Mouse (Mus musculus) lung, adult 18-20 months (tissue): ENCODE measurements at regions not wholly inside any gene's neighbourhood (a gene's known extent, or its start where the extent isn't known, plus 50 kb on each side); places are given as distances from the start of the nearest gene placed in this dataset.

Source experiments
- DNase-seq, 2 experiments: peaks; one replicate each; pipeline ENCODE4 v3.0.0; 2022; ENCODE audit warnings: mixed read lengths in 2 of 2

DNA sequence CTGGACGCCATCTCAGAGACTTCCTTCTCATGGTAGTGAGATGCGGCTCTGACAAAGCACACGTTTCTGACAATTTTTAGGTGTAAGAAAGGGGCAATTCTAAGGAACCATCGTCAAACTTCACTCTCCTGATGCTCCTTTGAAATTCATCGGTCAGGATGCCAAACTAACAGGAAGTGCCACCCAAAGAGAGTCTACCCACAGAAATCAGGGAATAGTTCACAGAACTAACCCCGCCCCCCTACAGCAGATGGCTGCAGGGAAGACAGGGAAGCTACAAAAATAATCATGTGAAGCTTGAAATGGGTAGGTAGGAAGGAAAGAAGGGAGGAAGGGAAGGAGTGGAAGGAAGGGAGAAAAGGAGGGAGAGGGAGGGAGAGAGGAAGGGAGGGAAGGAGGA lies 240.1 kb upstream of the Eif4g2 start:
- no peak for DNase-seq

DNA sequence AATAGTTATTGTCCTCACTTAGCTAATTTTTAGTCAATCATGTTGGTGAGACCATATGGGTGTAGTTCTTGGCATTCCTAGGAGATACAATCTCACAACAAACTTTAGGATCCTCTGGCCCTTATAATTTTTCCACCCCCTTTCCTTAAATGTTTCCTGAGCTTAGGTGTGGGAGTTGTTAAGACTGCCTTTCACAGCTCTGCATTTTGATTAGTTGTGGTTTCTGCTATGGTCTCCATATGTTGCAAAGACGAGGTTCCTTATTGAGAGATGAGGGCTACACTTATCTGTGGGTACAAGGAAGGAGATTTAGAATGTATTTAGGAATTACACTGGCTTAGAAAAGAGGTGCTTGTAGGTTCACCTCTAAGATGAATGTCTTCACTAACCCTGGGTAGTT lies 237.1 kb upstream of the Eif4g2 start:
- no peak for DNase-seq

DNA sequence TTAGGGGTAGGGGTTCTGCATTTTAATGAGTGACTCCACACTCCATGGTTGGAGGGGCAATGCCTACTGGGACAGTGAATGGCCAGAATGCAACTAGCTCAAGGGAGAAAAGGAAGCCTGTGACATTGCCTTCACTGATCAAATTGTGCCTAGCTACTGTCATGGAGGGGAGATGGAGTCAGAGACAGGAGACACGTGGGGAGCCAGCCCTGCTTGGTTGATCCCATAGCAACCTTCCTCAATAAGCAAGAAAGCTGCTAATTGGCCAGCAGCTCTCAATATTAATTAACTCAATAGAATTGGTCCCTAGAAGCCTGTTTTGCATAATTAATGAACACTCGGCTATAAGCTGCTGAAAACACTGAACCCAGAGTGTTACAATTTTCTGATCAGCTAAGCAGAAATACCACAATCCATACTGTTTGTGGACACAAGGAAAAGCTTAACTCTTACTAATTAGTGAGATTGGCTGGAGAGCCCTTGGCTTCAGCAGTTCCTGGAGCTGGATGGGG lies 233.7 kb upstream of the Eif4g2 start:
- no peak for DNase-seq

DNA sequence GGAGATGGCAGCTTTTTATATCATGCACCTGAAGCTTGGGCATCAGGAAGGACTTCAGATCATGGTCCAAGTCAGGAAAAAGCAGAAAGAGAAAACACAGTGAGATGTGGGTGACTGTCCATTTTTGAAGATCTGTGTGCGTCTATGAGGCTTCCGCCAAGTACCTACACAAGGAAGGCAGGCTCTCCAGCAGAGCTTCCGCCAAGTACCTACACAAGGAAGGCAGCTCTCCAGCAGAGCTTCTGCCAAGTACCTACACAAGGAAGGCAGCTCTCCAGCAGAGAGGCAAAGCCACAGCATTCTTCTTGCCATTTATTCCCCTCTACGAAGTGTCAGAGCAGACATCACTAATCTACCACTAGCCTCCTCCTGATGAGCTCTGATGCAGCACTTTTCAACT lies 231.1 kb upstream of the Eif4g2 start:
- DNase-seq, result no peak

DNA sequence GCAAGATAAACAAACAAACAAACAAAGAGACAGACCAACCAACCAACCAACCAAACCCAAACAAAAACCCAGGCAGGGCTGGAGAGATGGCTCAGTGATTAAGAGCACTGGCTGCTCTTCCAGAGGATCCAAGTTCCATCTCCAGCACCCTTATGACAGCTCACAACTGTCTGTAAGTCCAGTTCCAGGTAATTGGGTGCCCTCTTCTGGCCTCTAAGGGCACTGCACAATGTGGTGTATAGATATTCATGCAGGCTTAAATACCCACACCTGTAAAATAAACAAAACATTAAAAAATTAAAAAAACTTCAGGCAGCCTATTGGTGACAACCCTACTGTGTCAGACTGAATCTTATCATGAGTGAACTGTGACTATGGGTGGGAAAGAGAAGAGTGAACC lies 222.4 kb upstream of the Eif4g2 start:
- DNase-seq, result no peak

DNA sequence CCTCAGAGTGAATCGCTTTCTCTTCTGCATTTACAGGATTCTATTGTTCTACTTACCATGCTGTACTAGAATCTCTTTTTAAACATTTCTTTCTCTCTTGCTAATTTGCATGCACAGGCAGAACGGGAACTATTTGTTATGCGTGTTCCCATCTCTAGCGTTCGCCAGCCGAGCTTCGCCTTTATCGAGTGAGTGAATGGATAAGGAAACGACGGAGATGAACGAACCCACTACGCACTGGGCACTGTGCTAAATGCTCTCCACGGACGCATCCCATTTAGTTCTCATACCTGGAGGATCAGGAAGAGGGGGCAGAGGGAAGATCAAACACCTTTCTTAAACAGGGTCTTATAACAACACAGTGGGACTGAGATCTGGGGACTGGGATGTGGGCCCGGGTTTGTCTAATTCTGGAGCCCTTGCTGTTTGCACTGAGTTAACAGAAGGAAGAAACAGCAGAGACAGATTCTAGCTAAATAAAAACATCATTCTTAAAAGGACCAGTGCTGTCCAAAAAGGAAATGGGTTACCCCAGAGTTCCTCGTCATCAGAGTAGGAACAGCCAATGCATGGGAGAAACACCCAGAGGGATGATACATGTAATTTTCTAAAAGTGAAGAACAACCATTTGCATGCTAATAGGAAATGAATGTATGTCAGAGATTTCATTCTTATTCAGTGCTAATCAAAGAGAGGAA lies 219.1 kb upstream of the Eif4g2 start:
- DNase-seq, result no peak

DNA sequence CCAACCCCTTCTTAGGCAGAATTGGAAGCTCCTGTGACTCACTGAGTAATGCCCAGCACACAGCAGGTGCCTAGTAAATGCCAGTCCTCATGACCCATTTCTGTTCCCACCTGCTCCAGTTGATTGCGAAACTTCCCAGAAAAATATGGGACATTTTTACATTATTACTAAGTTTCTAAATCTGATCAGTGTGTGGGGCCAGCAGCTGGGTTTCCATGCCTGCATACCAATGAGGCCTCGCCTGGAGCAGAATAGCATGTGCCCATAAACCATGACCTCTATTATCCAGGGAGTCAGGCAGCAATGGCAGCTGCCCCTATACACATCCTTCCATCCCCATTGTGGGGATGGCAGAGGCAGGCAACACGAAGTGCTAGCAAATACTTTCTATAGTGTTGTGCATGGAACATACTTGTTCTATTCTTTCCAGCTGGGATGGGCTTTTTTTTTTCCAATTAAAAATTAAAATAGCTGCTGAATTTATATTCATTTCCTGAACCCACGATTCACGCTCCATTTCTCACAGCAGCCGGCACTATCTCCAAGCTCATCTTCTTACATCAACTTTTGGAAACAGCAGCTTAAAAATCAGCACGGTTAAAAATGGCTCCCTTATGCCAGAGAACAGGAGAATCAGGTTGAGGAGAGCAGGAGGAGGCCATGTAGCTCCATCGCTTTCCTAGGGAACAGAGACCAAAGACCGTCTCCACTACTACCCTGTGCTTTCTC lies 214.5 kb upstream of the Eif4g2 start:
- no peak for DNase-seq

DNA sequence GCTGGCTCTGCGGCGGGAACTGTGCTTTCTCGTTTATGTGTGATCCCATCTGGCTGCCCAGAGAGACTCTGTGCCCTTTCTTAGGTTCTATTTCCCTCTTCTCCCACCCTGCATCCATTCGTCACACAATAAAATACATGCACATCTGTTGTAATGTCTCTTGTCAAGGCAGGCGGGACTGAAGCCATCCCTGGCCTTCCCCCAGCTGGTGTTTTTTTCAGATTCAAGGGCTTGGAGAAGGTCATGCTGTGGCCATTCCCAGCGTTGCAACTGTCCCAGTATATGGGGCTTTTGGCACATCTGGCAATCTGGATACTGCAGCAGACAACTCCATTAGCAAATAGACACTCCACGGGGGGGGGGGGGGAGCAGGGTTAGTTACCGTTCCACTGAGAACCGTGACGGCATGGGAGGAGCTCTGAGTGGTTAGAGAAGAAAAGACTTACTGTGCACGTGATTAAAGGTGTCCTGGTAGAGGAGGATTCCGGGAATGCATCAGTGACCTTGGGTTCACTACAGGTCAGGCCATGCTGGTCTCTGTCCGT lies 200.7 kb upstream of the Eif4g2 start:
- no peak for DNase-seq

DNA sequence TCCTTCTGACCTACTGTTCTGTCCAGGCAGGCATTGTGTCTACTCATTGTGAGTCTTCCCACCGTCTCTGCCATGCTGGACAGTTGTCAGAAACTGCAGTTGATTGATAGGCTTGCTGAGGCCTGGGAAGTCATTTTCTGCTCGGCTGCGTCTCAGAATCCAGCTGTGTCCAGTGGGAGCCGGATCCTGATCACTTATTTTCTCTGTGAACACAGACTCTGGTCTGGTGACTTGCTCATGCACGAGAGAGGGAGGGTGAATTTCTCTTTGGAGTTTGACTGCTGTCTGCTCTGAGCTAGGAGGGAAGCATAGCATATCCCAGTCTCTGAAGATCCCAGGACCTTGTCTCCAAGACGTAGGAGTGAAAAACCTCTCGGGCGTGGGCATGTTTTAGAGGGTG lies 199.5 kb upstream of the Eif4g2 start:
- no peak for DNase-seq

DNA sequence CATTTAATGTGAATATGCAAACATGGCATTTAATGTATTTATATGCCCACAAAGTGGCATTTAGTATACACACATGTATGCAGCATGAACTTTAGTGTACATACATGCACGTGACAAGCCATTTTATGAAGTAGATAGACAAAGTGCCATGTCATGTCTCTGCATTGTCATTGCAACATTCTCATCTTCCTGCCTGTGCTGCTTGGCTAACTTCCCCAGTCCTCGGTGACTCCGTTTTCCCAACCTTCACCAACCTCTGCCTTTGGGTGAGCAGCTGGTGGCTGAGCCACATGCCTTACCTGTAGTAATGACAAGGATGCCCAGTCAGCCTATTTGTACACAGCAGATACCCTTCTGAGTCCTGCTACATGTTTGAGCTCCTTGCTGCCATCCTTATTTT lies 194.9 kb upstream of the Eif4g2 start:
- DNase-seq, result no peak

DNA sequence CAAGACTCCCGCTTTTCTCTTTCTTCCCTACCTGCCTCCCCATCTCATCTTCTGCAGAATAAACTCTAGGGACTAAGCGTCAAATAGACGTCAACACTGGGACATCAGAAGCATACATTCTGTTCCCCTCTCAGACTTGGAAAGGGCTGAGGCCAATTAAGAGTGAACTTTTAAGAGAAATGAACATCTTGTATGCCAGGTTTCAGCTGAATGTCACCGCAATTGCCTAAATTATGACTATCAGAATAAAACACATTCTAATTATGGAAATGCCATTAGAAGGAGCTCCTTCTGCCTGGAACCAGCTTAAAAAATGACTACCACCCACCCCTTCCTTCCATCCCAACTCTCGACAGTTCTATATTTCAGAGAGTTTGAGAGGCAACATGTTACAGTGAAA lies 191.0 kb upstream of the Eif4g2 start:
- no peak for DNase-seq

DNA sequence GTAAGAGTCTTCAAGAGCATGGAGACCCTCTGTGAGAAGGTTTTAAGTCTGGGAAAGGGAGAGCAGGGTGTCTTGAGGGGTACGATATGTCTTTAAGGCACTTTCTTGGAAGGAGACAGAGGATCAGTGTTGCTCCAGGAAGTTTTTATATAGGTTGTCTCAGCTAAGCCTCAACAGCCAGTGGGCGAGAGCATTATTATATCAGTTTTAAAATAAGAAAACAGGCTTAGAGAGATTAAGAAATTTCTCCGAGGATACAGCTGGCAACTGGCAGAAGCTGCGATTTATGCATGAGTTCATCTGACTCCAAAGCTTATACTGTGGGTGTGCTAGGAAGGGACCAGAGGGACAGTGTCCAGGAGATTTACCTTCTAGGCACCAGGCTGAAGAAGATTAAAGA lies 188.0 kb upstream of the Eif4g2 start:
- no peak for DNase-seq

DNA sequence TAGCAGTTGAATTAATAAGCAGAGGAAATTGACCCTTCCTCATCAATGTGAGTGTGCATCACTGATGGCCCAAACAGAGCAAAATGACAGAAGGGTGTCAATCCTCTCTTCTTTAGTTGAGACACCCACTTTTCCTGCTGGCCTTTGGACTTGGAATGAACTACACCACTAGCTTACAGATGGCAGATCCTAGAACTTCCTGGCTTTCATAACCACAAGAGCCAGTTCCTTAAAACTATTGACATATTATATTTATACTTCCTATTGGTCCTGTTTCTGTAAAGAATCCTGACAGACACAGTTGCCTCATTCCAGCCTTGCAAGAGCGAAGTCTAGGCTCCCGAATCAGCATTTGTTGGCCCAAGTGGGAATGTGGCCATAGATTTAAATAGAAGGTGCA lies 185.4 kb upstream of the Eif4g2 start:
- DNase-seq, result no peak

DNA sequence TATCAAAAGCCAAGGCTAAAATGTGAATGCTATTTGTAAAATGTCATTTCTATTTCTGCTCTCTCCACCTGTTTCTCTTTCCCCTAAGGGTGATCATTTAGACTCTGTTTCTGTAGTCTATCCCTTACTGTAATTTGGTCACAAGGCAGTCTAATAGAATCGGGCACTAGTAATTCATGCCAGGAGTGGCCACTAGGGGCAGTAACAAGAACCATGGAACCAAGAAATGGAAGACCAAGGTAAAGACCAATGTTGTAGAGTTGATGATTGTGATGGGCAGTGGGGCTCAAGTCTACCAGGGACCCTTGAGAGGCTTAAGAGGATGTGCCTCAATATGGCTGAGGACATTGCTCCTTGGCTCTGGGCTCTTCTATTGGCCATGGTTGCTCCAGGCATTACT lies 180.5 kb upstream of the Eif4g2 start:
- no peak for DNase-seq

DNA sequence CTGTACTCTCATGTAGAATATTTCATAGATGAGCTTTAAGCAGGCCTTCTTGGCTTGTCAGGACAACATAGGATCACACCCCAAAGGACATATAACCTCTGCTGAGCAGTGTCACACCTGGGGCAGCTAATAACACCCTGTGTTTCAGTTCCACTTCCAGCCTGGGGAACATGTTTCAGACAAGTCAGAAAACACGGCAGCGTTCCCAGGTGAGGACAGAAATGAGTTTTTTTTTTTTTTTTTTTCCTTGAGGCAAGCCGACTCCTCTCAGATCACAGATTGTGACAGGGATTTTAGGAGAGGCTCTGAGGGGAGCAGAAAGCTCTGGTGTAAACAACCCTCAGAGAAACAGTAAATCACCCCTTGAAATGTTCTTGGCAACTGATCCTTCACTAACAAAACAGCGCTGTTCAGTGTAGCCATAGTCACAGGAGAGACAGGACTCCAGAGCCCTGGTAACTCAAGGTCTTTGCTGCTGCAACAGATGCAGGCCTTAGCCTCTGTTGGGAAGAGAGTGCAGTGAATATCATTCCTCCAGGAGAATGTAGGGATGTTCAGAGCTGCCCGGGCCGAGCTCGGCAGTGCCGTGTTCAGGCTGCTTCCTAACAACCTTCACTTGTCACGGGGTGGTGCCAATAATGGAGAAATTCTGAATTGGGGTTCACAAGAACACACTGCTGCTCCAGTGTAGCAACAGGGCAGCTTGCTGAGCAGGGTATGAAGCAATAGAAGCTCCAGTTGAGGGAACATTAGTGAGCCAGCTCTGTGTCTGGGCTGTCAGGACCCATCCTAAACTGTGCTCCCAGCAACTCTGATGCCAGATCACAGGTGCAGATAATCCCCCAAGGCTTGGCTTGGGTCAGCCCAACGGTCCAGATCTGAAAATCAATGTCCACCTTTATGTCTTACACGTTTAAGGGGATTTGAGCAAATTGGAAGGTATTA lies 177.1 kb upstream of the Eif4g2 start:
- peak in 1 of 2 experiments; percentile 23 for DNase-seq

DNA sequence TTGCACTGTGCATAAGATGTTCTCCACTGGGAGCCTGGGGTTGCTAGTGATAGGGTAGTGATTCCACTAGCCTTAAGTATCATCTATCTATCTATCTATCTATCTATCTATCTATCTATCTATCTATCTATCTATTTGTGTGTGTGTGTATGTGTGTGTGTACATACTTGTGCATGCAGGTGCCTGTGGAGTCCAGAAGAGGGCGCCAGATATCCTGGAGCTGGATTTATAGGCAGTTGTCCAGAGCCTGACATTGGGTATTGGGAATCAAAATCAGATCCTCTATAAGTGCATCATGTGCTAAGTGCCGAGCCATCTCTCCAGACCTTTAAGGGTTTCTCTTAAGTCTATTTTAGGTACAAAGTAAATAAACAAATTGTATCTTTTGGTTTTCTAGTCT lies 175.0 kb upstream of the Eif4g2 start:
- no peak for DNase-seq

DNA sequence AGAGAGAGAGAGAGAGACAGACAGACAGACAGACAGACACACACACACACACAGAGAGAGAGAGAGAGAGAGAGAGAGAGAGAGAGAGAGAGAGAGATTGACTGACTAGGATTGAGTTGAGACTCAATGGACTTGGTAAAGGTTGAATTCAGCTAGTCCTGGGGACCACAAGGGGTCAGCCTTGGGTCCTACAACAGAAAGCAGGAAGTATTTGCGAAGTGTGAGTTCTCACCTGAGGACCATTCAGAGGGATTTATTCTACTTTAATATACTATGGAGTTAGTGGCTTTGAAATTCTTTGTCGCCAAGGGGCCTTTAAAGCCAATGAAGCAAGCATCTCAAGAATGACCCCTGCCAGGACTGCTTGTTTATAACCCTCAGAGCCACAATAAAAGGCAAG lies 173.4 kb upstream of the Eif4g2 start:
- DNase-seq, result no peak

DNA sequence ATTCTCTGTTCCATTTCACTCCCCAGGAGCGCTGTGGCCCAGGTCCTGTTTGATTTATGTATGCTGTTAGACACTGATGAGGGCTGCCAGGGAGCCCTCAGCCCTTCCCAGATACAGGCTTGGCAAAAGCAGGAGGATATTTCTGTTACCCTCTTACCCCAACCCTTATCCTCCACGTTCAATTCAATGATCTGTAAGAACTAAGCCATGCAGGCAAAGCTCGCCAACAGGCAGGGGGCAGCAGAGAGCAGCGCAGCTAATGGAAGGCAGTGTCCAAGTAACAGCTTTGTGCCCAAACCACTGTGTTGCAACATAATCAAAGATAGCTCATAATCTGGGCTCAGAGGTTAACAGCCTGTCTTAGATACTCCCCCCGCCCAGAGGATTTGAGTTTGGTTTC lies 166.8 kb upstream of the Eif4g2 start:
- DNase-seq, result peak; percentile 74 to 79

DNA sequence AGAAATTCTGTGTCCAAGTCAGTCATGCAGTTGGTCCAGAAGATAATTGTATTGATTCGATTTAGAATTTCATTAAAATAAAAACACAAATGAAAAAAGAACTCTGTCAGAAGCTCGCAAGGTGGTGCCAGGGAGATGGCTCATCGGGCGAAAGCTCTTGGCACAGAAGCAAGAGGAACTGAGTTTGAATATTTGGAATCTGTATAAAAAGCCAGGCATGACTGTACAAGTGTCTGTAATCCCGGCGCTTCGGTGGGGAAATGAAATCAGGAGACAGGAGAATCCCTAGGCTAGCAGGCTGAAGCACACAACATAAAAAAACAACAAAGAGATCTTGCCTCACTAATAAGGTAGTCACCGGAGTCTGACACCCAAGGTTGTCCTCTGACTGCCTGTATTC lies 162.7 kb upstream of the Eif4g2 start:
- no peak for DNase-seq

DNA sequence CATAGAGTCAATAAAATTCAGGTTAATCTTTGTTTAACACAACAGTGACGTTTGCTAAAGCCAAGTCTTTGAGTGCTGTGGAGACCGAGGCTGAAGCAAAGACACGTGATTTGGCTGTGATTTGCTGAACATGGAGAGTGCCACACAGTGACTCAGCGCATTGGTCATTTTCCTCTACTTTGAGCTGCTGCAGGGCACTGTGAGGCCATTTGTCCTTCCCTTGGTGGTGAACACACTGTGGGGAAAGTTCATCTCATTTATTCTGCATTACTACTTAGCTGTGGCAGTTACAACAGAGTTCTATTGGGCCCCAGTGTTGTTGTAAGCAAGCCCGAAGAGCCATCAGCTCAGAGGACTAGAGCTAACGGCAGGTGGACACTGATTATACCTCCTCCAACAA lies 162.2 kb upstream of the Eif4g2 start:
- DNase-seq, result peak; percentile 15 to 17

DNA sequence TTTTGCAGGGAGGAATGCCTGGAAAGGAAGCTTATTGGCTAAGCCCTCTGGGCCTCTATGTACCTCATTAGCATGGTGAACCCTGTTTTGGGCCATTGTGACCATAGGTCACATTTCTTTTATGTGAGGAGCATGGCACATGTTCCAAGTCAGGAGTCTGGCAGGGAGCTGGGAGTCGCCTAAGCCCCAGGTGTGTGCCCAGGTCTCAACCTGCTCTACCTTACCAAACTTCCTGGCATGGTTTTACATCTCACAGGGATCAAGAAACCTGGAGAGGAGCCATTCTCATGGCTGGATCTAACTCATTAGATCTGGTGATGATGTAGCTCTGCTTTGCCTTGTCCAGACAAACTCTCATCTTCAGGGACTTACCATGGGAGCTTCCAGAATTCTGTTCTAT lies 161.0 kb upstream of the Eif4g2 start:
- DNase-seq, result no peak

DNA sequence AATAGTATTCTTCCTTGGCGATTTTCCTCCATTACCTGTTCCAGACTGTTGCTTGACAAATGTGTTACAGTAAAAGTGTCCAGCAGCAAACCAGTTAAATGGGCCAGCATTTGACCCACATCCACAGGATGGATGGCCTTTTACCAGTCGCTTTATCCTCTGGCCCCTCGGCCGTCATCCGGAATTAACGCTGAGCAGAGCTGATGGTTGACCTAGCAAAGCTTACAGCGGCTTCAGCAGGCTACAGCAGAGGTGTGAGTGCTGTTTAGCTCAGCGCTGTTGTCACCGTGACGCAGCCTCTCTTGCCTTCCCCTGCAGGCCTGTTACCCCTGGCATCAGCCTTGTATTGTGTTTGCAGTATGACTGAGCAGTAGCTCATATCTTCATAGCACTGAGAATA lies 159.8 kb upstream of the Eif4g2 start:
- DNase-seq, result no peak

DNA sequence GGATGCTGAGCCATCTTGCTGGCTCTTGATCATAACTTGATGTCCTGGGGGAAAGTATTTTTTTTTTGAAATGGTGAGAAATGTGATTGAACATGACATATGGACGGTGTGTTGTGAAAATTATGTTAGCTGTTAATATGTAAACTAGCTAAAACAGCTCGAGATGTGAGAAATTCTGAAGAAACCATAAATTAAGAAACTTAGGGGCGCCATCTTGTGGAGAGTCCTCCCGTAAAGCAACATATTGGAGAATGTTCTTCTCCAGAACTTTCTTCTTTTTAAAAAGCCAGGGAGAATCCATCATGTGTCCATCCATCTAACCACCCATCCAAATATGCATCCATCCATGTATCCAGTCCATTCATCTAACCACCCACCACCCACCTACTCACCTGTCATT lies 158.7 kb upstream of the Eif4g2 start:
- DNase-seq, result no peak
